Mouse (Mus musculus) megakaryocyte-erythroid progenitor cell, adult 5-6 weeks (primary cell): ENCODE measurements around the gene Tmem59l. TPM values are rescaled to one million over a fixed set of nuclear protein-coding genes. Genes with fewer than 3 reads are reported as not detected.

Source experiments
- ATAC-seq: replicated peaks from 2 replicates; pipeline ENCODE4 v1.8.0; 2016; ENCODE audit warnings: mild to moderate bottlenecking, inconsistent platforms; ENCODE audit not compliant: severe bottlenecking, poor library complexity, low FRiP score, low TSS enrichment
- total RNA-seq, 2 experiments: library from RNA; stranded (forward) in 1 of 2; stranded (reverse) in 1 of 2; fragments of 200-1000, 215-1000 nt in 1 of 2; fragments of >200 nt in 1 of 2; fragmentation: Nextera tagmentation in 1 of 2; gene quantifications; 2 replicates each; pipeline ENCODE4 v1.2.3; 2014 to 2017

Tmem59l gene
- total RNA-seq, 2 experiments from 2014 or later: not detected

GRCm38 (mm10) chr8:70440246-70440645 lies 46.9 kb downstream of the Tmem59l start:
- ATAC-seq: no peak

DNA sequence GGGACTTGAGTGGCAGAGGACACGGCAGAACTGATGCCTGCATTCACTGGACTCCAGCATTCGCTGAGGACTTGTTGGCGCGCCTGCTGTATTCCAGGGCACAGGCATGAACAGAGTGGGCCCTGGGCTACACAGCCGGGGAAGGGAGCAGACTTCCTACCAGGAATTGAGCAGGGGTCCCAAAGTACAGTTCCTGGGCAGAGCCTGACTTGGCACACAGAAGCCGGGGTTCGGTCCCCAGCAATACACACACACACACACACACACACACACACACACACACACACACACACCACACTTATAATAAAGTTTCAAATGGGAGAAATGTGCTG lies 47.3 kb downstream of the Tmem59l start:
- ATAC-seq: no peak

DNA sequence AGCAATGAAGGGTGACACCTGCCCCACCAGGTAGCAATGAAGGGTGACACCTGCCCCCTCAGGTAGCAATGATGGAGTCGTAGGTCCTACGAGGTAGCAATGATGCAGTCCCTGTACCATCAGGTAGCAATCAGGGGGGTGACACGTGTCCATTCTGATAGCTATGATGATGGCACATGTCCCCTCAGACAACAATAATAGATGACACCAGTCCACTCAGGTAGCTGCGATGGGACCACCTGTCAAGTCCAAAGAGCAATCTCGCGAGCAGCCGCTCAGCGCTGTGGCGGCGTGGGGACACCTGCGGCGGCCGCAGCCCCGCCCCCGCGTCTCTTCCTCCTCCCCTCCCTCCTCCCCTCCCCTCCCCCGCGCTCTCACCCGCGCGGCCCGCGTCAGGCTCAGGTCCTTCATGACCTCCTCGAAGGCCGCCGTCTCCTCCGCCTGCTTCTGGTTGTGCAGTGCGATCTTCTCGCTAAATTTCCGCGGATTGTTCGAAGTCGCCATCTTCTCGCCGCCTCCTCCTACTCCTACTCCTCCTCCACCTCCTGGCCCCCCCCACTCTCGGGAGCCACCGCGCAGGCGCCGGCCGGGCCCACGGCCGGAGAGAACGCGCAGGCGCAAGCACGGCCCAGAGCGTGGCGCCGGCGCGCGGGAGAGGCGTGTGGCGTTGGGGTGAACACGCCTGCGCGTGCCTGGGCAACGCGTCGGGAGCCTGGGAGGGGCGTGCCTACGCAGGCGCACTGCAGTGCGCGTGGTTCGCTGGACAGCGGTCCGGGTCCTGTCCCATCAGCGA lies 47.9 kb downstream of the Tmem59l start, which contains the start of gene Crtc1:
TSS of gene Crtc1 (minus strand) at position 525 of the 793 bp plus-strand sequence.
- ATAC-seq: peak; percentile 88

- ATAC-seq: no peak
Observed at GRCm38 (mm10) chr8:70438423-70438822, 48.7 kb downstream of the Tmem59l start.

GRCm38 (mm10) chr8:70435156-70435555 lies 52.0 kb downstream of the Tmem59l start:
- ATAC-seq: no peak

Other genes starting within 250 kb of the Tmem59l start
- 5.5 and 9.6 TPM in 2 replicates for gene Homer3, start 204.5 kb downstream of the Tmem59l start, total RNA-seq (2014; fragmentation: Nextera tagmentation)
- 0.56 and 8.0 TPM in 2 replicates for gene Homer3, start 204.5 kb downstream of the Tmem59l start, total RNA-seq (2017)
- 50.3 and 54.2 TPM in 2 replicates for gene Ddx49, start 184.9 kb downstream of the Tmem59l start, total RNA-seq (2014; fragmentation: Nextera tagmentation)
- 116 and 154 TPM in 2 replicates for gene Ddx49, start 184.9 kb downstream of the Tmem59l start, total RNA-seq (2017)
- 127 and 153 TPM in 2 replicates for gene Cope, start 184.8 kb downstream of the Tmem59l start, total RNA-seq (2014; fragmentation: Nextera tagmentation)
- 56.3 and 64.1 TPM in 2 replicates for gene Cope, start 184.8 kb downstream of the Tmem59l start, total RNA-seq (2017)
- not detected in 2 replicates for gene Cers1, start 171.6 kb downstream of the Tmem59l start, total RNA-seq (2014; fragmentation: Nextera tagmentation)
- gene Cers1, start 171.6 kb downstream of the Tmem59l start, total RNA-seq (2017): not detected in 2 replicates
- gene Gdf1, start 157.5 kb downstream of the Tmem59l start, total RNA-seq (2014; fragmentation: Nextera tagmentation): not detected in 2 replicates
- not detected in 2 replicates for gene Gdf1, start 157.5 kb downstream of the Tmem59l start, total RNA-seq (2017)
- gene Upf1, start 134.1 kb downstream of the Tmem59l start, total RNA-seq (2014; fragmentation: Nextera tagmentation): 44.1 and 46.9 TPM in 2 replicates
- 26.7 and 46.7 TPM in 2 replicates for gene Upf1, start 134.1 kb downstream of the Tmem59l start, total RNA-seq (2017)
- gene Comp, start 113.8 kb downstream of the Tmem59l start, total RNA-seq (2014; fragmentation: Nextera tagmentation): 0.15 and 1.2 TPM in 2 replicates
- gene Comp, start 113.8 kb downstream of the Tmem59l start, total RNA-seq (2017): 2.3 TPM in 1 of 2 replicates, not detected in the other
- 15.6 and 21.7 TPM in 2 replicates for gene Crtc1, start 47.8 kb downstream of the Tmem59l start, total RNA-seq (2014; fragmentation: Nextera tagmentation)
- gene Crtc1, start 47.8 kb downstream of the Tmem59l start, total RNA-seq (2017): 1.1 and 1.3 TPM in 2 replicates
- 8.4 and 9.5 TPM in 2 replicates for gene Klhl26, start 10.4 kb downstream of the Tmem59l start, total RNA-seq (2014; fragmentation: Nextera tagmentation)
- gene Klhl26, start 10.4 kb downstream of the Tmem59l start, total RNA-seq (2017): 6.0 and 8.2 TPM in 2 replicates
- 0.30 and 2.3 TPM in 2 replicates for gene Crlf1, start 5.8 kb upstream of the Tmem59l start, total RNA-seq (2014; fragmentation: Nextera tagmentation)
- not detected in 2 replicates for gene Crlf1, start 5.8 kb upstream of the Tmem59l start, total RNA-seq (2017)
- gene Rex1bd, start 19.4 kb upstream of the Tmem59l start, total RNA-seq (2014; fragmentation: Nextera tagmentation): 53.5 and 57.0 TPM in 2 replicates
- 25.8 and 48.7 TPM in 2 replicates for gene Rex1bd, start 19.4 kb upstream of the Tmem59l start, total RNA-seq (2017)
- 2,751 and 3,393 TPM in 2 replicates for gene Uba52, start 23.4 kb upstream of the Tmem59l start, total RNA-seq (2014; fragmentation: Nextera tagmentation)
- gene Uba52, start 23.4 kb upstream of the Tmem59l start, total RNA-seq (2017): 4,463 and 5,230 TPM in 2 replicates
- gene Fkbp8, start 40.4 kb upstream of the Tmem59l start, total RNA-seq (2014; fragmentation: Nextera tagmentation): 140 and 265 TPM in 2 replicates
- 172 and 176 TPM in 2 replicates for gene Fkbp8, start 40.4 kb upstream of the Tmem59l start, total RNA-seq (2017)
- 78.1 and 81.8 TPM in 2 replicates for gene Kxd1, start 40.6 kb upstream of the Tmem59l start, total RNA-seq (2014; fragmentation: Nextera tagmentation)
- 65.5 and 93.7 TPM in 2 replicates for gene Kxd1, start 40.6 kb upstream of the Tmem59l start, total RNA-seq (2017)
- 14.7 and 22.0 TPM in 2 replicates for gene Ell, start 52.1 kb upstream of the Tmem59l start, total RNA-seq (2014; fragmentation: Nextera tagmentation)
- 7.9 and 10.7 TPM in 2 replicates for gene Ell, start 52.1 kb upstream of the Tmem59l start, total RNA-seq (2017)
- gene Isyna1, start 107.0 kb upstream of the Tmem59l start, total RNA-seq (2014; fragmentation: Nextera tagmentation): 74.1 and 91.0 TPM in 2 replicates
- 36.5 and 51.5 TPM in 2 replicates for gene Isyna1, start 107.0 kb upstream of the Tmem59l start, total RNA-seq (2017)
- 39.7 and 83.5 TPM in 2 replicates for gene Ssbp4, start 121.5 kb upstream of the Tmem59l start, total RNA-seq (2014; fragmentation: Nextera tagmentation)
- gene Ssbp4, start 121.5 kb upstream of the Tmem59l start, total RNA-seq (2017): 77.5 and 98.5 TPM in 2 replicates
- gene Lrrc25, start 128.8 kb upstream of the Tmem59l start, total RNA-seq (2014; fragmentation: Nextera tagmentation): 0.37 and 0.69 TPM in 2 replicates
- gene Lrrc25, start 128.8 kb upstream of the Tmem59l start, total RNA-seq (2017): 0.15 and 0.61 TPM in 2 replicates
- not detected in 2 replicates for gene Gdf15, start 145.1 kb upstream of the Tmem59l start, total RNA-seq (2014; fragmentation: Nextera tagmentation)
- gene Gdf15, start 145.1 kb upstream of the Tmem59l start, total RNA-seq (2017): not detected in 2 replicates
- 6.3 and 8.8 TPM in 2 replicates for gene Pgpep1, start 173.0 kb upstream of the Tmem59l start, total RNA-seq (2014; fragmentation: Nextera tagmentation)
- 4.6 and 5.1 TPM in 2 replicates for gene Pgpep1, start 173.0 kb upstream of the Tmem59l start, total RNA-seq (2017)
- gene Lsm4, start 185.9 kb upstream of the Tmem59l start, total RNA-seq (2014; fragmentation: Nextera tagmentation): 286 and 287 TPM in 2 replicates
- gene Lsm4, start 185.9 kb upstream of the Tmem59l start, total RNA-seq (2017): 240 and 290 TPM in 2 replicates
- gene Jund, start 211.6 kb upstream of the Tmem59l start, total RNA-seq (2014; fragmentation: Nextera tagmentation): 18.8 and 34.4 TPM in 2 replicates
- 44.8 and 48.7 TPM in 2 replicates for gene Jund, start 211.6 kb upstream of the Tmem59l start, total RNA-seq (2017)
- gene Iqcn, start 216.1 kb upstream of the Tmem59l start, total RNA-seq (2014; fragmentation: Nextera tagmentation): not detected in 2 replicates
- gene Iqcn, start 216.1 kb upstream of the Tmem59l start, total RNA-seq (2017): not detected in 2 replicates
- gene Gm3336, start 231.2 kb upstream of the Tmem59l start, total RNA-seq (2014; fragmentation: Nextera tagmentation): not detected in 2 replicates
- gene Gm3336, start 231.2 kb upstream of the Tmem59l start, total RNA-seq (2017): not detected in 2 replicates
- 0.28 TPM in 1 of 2 replicates, not detected in the other for gene Pde4c, start 236.4 kb upstream of the Tmem59l start, total RNA-seq (2014; fragmentation: Nextera tagmentation)
- gene Pde4c, start 236.4 kb upstream of the Tmem59l start, total RNA-seq (2017): not detected in 2 replicates